Mouse (Mus musculus) kidney, postnatal 0 days (tissue): ENCODE data around the gene Fam173a. TPM values are rescaled to one million over a fixed set of nuclear protein-coding genes. Genes with fewer than 3 reads are reported as not detected.

ENCODE experiments used
- ATAC-seq: fragments of 200-750 bp; cut with Nextera tagmentation; replicated peaks from 2 replicates; pipeline ENCODE4 v1.8.0; 2017; ENCODE audit warnings: low read depth, moderate number of reproducible peaks, moderate TSS enrichment, moderate library complexity; ENCODE audit not compliant: low FRiP score
- DNase-seq: peaks from one replicate; pipeline ENCODE4 v3.0.0-alpha.2; 2016; ENCODE audit warnings: low spot score
- H3K27ac ChIP-seq: fragments of 300-500 bp; sonication (generic); 2 replicates; pipeline ENCODE4 v1.5.1; 2014; ENCODE audit warnings: mild to moderate bottlenecking
- H3K27me3 ChIP-seq: fragments of 300-500 bp; sonication (generic); 2 replicates; pipeline ENCODE4 v1.6.1; 2014; ENCODE audit warnings: low read length, mixed read lengths; ENCODE audit not compliant: insufficient read depth
- H3K36me3 ChIP-seq: fragments of 300-500 bp; sonication (generic); 2 replicates; pipeline ENCODE4 v1.6.1; 2014; ENCODE audit warnings: low read length, mixed read lengths; ENCODE audit not compliant: insufficient read depth
- H3K4me1 ChIP-seq: fragments of 300-500 bp; sonication (generic); replicated peaks from 2 replicates; pipeline ENCODE4 v1.6.1; 2014; ENCODE audit warnings: antibody characterized with exemption, low read length, mixed read lengths; ENCODE audit not compliant: insufficient read depth
- H3K4me2 ChIP-seq: fragments of 300-500 bp; sonication (generic); 2 replicates; pipeline ENCODE4 v1.6.1; 2014; ENCODE audit warnings: mild to moderate bottlenecking, low read length, moderate library complexity, mixed read lengths
- H3K4me3 ChIP-seq: fragments of 300-500 bp; sonication (generic); replicated peaks from 2 replicates; pipeline ENCODE4 v1.5.1; 2014; ENCODE audit warnings: low read depth, low read length
- H3K9ac ChIP-seq: fragments of 300-500 bp; sonication (generic); 2 replicates; pipeline ENCODE4 v1.6.1; 2014; ENCODE audit warnings: low read depth, low read length
- H3K9me3 ChIP-seq: fragments of 300-500 bp; sonication (generic); replicated peaks from 2 replicates; pipeline ENCODE4 v1.6.1; 2016; ENCODE audit warnings: low read length, inconsistent platforms, mixed read lengths
- CTCF ChIP-seq: IDR thresholded peaks from 2 replicates; pipeline ENCODE4 v1.5.1; 2016; ENCODE audit warnings: antibody characterized with exemption, low read depth, mild to moderate bottlenecking, moderate library complexity
- WGBS: fragments of 180-500 bp; shearing (Covaris S2); extraction: QIAGEN DNeasy Blood & Tissue Kit; methylation state at CpG from one replicate; pipeline ENCODE4 v1.1.7; 2014; 5-methylcytosine and 5-hydroxymethylcytosine counted together
- polyA plus RNA-seq: library from polyadenylated mRNA; unstranded; fragments of >200 nt; fragmentation: Nextera tagmentation; extraction: Ambion mirVana; gene quantifications from 2 replicates; pipeline ENCODE4 v1.2.1, GENCODE M21; 2015

The Fam173a gene
- polyA plus RNA-seq, 1 experiment from 2014 or later, result 112 TPM

- DNase-seq, result peak; percentile 18
Measured at GRCm38 (mm10) chr17:25755627-25756377, 36.9 kb downstream of the Fam173a start.

DNA sequence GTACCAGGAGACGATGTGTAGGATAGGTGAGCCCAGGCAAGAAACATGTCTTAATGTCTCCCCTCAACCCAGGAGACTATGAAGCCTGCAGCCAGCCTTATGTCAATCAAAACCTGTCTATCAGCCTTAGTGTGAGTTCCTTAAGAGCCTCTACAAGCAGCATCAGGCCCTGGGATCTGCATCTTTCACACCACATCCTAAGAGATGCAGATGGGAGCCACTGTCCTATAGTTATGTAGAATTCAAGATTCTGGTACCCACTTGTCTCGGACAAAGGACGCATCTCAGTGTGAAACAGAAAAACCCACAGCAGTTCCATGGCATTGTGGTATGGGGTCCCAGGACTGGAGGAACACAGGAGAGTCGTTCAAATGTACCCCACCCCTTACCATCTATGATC, 37.6 kb downstream of the Fam173a start:
- no peak for ATAC-seq
- Histone ChIP-seq H3K27me3 (no peaks in the 10 kb centered on the region), H3K27ac (no peak overlapping the region), H3K9me3 (no peaks in the 10 kb centered on the region), H3K36me3 (no peaks in the 10 kb centered on the region), H3K4me1 (no peaks in the 10 kb centered on the region; the same call in 1 of the 2 replicates), H3K4me2 (no peak overlapping the region), H3K9ac (no peak overlapping the region), H3K4me3 (no peak overlapping the region)
- 80% methylated on average over 4 of the region's 4 CpGs for WGBS
- no peak for DNase-seq
- no peak for TF ChIP-seq CTCF

More at GRCm38 (mm10) chr17:25755627-25756377, 36.9 kb downstream of the Fam173a start:
- H3K27ac ChIP-seq, result no peak overlapping the region
- H3K4me1 ChIP-seq, result no peaks in the 10 kb centered on the region; the same call in 1 of the 2 replicates
- H3K9me3 ChIP-seq, result no peaks in the 10 kb centered on the region
- H3K4me2 ChIP-seq, result no peak overlapping the region
- 18% methylated on average over 4 of the region's 4 CpGs for WGBS
- no peaks in the 10 kb centered on the region for H3K27me3 ChIP-seq
- H3K36me3 ChIP-seq, result no peaks in the 10 kb centered on the region
- peak; percentile 41; the same call in 1 of the 2 replicates for ATAC-seq
- TF ChIP-seq CTCF, result no peak
- no peak overlapping the region for H3K4me3 ChIP-seq
- H3K9ac ChIP-seq, result no peak overlapping the region

DNA sequence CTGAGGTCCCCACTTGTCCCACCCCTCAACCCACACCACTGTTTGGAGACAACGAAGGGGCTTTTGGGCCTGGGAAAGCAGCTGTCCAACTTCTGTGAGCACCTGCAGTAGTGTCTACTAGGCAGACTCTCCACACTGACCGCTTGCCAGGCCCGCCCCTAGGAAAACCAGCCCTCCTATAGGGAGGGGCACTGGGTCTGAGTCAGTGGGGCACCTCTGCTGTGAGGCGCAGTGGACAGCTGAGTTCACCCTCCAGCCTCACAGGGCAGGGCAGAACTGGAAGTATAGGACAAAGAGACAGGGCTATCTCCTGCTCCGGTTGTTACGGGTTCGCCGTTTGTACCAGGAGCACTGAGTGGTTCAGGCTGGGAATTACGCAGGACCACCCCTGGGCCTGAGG, 38.5 kb downstream of the Fam173a start, which contains the start of gene Msln:
TSS of gene Msln (minus strand) at position 138 of the 400 bp plus-strand sequence.
- Histone ChIP-seq H3K27me3 (no peaks in the 10 kb centered on the region), H3K4me1 (no peaks in the 10 kb centered on the region; the same call in 1 of the 2 replicates), H3K36me3 (no peaks in the 10 kb centered on the region), H3K27ac (no peak within 1 kb of the TSS), H3K9me3 (no peaks in the 10 kb centered on the region), H3K9ac (no peak within 1 kb of the TSS), H3K4me2 (no peak within 1 kb of the TSS), H3K4me3 (no peak within 1 kb of the TSS)
- 86% methylated on average over 9 of the region's 9 CpGs for WGBS
- no peak for TF ChIP-seq CTCF
- ATAC-seq (no peak), DNase-seq (no peak)

GRCm38 (mm10) chr17:25751446-25751845, 41.3 kb downstream of the Fam173a start:
- H3K36me3 ChIP-seq, result no peaks in the 10 kb centered on the region
- no peak for ATAC-seq
- H3K4me3 ChIP-seq, result no peak overlapping the region
- H3K4me1 ChIP-seq, result no peaks in the 10 kb centered on the region; the same call in 1 of the 2 replicates
- TF ChIP-seq CTCF, result no peak
- no peak overlapping the region for H3K4me2 ChIP-seq
- peak; percentile 32 for DNase-seq
- H3K9ac ChIP-seq, result 0 out of 2 replicates have a peak overlapping the region, but pooled peaks have one; percentile 28
- H3K27me3 ChIP-seq, result no peaks in the 10 kb centered on the region
- H3K9me3 ChIP-seq, result no peaks in the 10 kb centered on the region
- no peak overlapping the region for H3K27ac ChIP-seq
- 23% methylated on average over 5 of the region's 5 CpGs for WGBS

DNA sequence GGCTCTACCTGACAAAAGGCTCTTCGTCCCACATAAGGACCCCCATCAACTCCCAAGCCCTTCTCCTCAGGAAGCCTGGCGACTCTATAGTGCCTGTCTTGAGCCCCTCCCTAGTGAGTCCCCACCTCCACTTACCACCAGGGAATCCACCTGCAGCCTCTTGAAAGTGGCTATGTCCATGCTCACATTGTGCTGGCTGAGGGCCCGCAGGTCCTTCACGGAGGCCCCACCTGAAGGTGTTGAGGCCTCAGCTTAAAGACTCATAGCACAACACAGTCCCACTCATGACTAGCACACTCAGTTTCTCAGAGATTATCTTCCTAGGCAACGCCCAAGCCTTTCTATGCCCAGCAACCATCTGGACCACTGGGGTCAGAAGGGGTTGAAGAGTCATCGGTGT, 43.4 kb downstream of the Fam173a start:
- H3K4me3 ChIP-seq, result no peak overlapping the region
- 88% methylated on average over 6 of the region's 6 CpGs for WGBS
- no peak overlapping the region for H3K4me2 ChIP-seq
- no peak for ATAC-seq
- no peak for DNase-seq
- no peaks in the 10 kb centered on the region for H3K9me3 ChIP-seq
- no peak for TF ChIP-seq CTCF
- H3K9ac ChIP-seq, result no peak overlapping the region
- H3K27me3 ChIP-seq, result no peaks in the 10 kb centered on the region
- H3K36me3 ChIP-seq, result no peaks in the 10 kb centered on the region
- no peaks in the 10 kb centered on the region; the same call in 1 of the 2 replicates for H3K4me1 ChIP-seq
- H3K27ac ChIP-seq, result no peak overlapping the region

- no peaks in the 10 kb centered on the region for H3K27me3 ChIP-seq
- WGBS, result 89% methylated on average over 4 of the region's 4 CpGs
- H3K4me1 ChIP-seq, result no peaks in the 10 kb centered on the region; the same call in 1 of the 2 replicates
- no peaks in the 10 kb centered on the region for H3K9me3 ChIP-seq
- ATAC-seq (no peak), DNase-seq (no peak)
- H3K4me3 ChIP-seq, result no peak overlapping the region
- TF ChIP-seq CTCF, result no peak
- H3K4me2 ChIP-seq, result no peak overlapping the region
- H3K27ac ChIP-seq, result no peak overlapping the region
- H3K36me3 ChIP-seq, result no peaks in the 10 kb centered on the region
- no peak overlapping the region for H3K9ac ChIP-seq
Measured at GRCm38 (mm10) chr17:25748238-25748637, 44.5 kb downstream of the Fam173a start.
